Mouse (Mus musculus) thymus, postnatal 10 days (tissue): Measurements from ENCODE around the gene Gdpd5.
"Not testable (repeated sequence)": the region's sequence is repeated elsewhere in the genome, so short reads cannot be mapped to it uniquely, and the experiment has no call there.

Experiments
- DNase-seq, 2 experiments: peaks; one replicate each; pipeline ENCODE4 v3.0.0; 2021; ENCODE audit warnings: low spot score in 2 of 2

Gdpd5 gene

DNA sequence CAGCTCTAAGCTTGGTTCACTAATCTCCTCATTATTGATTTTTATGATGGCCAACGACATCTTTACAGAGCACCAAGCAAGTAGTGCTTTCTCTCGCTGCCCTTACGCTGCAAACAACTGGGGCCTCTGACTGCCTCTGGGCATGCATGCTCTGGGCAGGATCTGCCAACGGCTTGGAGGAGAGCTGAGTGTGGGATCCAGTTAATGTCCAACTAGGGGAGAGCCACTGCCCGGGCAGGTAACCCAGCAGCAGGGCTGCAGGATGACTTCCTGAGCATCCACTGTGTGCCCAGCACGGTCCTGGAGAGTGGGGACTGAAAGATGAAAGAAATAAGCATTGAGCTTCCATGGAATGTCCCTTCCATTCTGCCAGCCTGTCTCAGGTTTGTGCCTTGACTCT, 14.5 kb upstream of the Gdpd5 start:
- no peak for DNase-seq

- DNase-seq = not testable (repeated sequence)
Observed at GRCm38 (mm10) chr7:99374325-99374724, 6.9 kb upstream of the Gdpd5 start.

- DNase-seq = peak; percentile 59 to 85
Observed at GRCm38 (mm10) chr7:99375455-99375854, 5.8 kb upstream of the Gdpd5 start.

- no peak for DNase-seq
Observed at GRCm38 (mm10) chr7:99378870-99379269, 2.3 kb upstream of the Gdpd5 start.

DNA sequence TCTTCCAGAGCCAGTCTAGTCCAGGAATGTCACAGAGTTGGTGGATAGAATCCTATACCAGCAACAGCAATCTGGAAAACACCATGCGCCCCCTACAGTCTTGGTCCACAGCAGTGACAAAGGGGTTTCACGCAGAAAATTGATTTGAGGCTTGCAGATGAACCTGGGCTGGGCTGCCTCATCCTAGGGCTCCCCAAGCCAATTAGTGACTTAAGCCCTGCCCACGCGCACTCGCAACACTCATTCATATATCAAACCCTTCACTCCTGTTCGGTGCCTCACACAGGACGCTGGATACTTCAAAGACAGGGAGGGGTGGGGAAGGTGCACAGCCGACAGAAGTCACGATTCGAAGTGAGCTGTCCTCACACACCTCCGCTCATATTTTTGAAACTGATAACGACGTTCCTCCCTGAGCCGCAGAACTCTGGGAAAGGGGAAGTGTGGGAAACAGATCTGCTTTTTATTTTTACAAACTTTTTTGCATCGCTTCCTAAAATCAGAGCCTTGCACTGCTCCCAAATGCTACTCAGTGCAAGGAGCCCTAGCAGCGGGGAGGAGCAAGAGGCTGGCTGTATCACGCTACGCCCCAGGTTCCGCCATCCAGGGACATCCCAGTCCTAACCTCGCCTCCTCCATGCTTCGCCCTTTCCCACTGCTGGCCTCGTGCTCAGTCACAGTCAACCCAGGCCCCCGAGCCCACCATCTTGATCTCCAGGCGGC, 562 bp upstream of the Gdpd5 start:
- DNase-seq = peak in 1 of 2 experiments; percentile 34

DNA sequence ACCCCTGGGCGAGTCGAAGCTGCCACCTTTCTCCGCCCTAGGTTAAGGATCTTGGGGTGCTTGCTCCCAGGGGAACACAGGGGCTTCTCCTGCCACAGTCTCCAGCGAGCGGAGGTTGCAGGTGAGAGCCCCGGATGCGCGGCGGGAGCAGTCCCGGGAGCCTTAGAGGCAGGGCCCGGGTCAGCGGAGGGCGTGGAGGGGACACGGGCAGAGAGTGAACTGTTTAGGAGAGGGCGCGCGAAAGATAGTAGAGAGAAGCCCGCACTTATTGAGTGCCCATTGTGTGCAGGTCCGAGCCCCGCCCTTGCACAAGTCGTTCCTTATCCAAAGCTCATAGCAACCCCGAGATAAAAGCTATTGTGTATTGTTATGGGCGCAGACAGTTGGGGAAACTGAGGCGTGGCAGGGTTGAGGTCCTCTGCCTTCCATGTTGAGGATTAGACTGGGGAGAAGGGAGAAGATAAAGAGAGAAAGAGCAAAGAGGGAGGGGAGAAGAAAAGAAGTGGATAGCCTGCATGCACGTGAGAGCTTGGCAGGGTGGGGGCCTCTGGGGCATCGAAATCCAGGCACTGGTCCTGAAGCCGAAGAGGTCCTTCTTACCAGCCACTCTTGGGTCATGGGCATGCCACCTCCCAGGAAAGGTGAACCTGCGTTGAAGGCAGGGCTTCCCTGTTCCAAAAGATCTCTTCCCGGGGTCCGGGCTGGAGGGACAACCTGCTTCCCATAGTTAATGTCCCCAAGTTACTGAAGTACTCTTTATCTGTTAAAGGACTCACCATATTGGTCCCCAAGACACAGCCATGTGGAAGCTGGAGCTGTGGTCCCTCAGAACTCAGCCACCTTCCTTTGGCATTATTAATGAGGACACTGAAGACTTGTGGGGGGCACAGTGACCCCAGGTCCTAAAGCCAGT, 1.1 kb downstream of the Gdpd5 start:
- DNase-seq = peak in 1 of 2 experiments; percentile 11

GRCm38 (mm10) chr7:99383246-99383645, 2.0 kb downstream of the Gdpd5 start:
- DNase-seq = no peak

- DNase-seq = no peak
Observed at GRCm38 (mm10) chr7:99384101-99384611, 2.9 kb downstream of the Gdpd5 start.

DNA sequence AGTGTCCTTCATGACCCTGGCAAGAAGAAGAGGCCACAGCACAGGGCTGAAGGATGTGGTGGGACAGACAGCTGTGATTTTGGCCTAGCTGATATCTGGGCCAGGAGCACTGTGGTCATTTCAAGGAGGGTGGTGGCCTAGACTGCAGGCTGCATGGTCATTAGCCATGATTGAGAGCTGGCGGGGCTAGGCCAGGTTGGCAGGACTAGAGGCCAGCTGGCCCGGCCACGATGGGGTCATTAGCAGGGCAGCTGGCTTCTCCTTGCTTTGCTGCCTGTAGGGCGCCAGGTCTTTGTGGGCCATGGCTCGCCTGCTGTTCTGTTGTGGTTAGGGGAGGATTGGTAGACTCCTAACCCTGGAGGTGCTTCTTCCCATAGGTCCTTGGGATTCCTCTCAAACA, 4.8 kb downstream of the Gdpd5 start:
- DNase-seq = no peak

DNA sequence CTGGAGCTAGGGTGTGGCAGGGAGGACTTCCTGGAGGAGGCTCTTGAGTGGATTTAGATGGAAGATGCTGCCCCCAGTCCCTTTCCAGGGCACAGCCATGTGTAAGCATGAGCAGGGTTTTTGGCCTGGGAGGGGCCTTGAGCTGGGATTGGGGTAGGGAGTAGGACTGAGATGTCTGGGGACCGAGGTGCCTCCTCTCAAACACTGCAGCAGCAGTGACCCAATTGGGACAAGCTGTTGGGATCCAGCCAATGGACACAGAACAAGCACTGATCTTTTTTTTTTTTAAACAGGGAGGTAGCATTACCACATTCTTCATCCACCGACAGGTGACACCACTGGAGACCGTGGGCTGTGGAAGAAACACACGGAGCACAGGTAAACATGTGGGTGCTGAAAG, 5.6 kb downstream of the Gdpd5 start:
- no peak for DNase-seq

- DNase-seq = no peak
Observed at GRCm38 (mm10) chr7:99387356-99387755, 6.1 kb downstream of the Gdpd5 start.

- no peak for DNase-seq
Observed at GRCm38 (mm10) chr7:99390559-99390958, 9.3 kb downstream of the Gdpd5 start.

- no peak for DNase-seq
Observed at GRCm38 (mm10) chr7:99392696-99393095, 11.5 kb downstream of the Gdpd5 start.

- no peak for DNase-seq
Observed at GRCm38 (mm10) chr7:99393711-99394325, 12.6 kb downstream of the Gdpd5 start.

DNA sequence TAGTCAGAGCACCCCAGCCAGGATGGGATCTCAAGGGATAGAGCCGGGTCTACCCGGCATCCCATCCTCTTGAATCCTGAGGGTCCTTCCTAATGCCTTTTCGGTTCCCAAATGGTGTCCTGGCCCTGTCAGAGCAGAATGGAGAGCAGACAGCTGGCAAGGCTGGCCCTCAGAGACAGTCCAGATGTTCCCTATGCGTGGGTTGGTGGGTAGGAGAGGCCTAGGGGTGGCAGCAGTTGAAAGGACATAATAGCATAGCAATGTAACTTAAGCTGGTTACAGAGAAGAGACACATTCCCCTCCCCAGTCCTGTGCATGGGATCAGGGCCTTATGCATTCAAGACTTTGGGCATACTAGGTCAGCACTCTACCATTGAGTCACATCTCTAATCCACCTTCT, 14.2 kb downstream of the Gdpd5 start:
- DNase-seq = no peak

GRCm38 (mm10) chr7:99395908-99396616, 14.8 kb downstream of the Gdpd5 start:
- DNase-seq = no peak

- DNase-seq = no peak
Observed at GRCm38 (mm10) chr7:99396994-99397659, 15.9 kb downstream of the Gdpd5 start.

- DNase-seq = no peak
Observed at GRCm38 (mm10) chr7:99401373-99401772, 20.2 kb downstream of the Gdpd5 start.

GRCm38 (mm10) chr7:99402477-99402876, 21.3 kb downstream of the Gdpd5 start:
- no peak for DNase-seq

DNA sequence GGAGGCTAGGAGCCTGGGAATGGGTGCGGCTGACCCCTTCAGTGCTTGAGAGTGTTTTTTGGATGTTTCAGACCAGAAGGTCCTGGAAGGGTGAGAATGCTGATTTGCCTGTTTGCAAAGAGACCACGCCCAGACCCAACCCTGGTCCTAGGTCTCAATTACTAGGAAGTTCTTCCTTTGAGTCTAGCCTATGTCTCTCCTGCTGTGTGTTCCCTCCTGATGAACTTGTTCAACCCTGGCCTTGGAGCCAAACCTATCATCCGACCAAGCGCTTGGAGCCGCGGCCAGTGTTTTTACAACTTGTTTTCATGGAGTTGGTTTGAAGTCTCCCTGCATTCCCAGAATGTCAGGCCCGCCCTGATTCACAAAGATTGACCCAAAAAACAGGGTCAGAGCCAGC, 22.0 kb downstream of the Gdpd5 start:
- DNase-seq = no peak
